Mouse (Mus musculus) 3T3-L1 (cell line): ENCODE measurements at regions not wholly inside any gene's neighbourhood (a gene's known extent, or its start where the extent isn't known, plus 50 kb on each side); places are given as distances from the start of the nearest gene placed in this dataset.

ENCODE experiments used
- DNase-seq: peaks from one replicate; pipeline ENCODE4 v3.0.0-alpha.2; 2015; ENCODE audit warnings: low read depth, low spot score

- DNase-seq = no peak
Measured at GRCm38 (mm10) chr14:114857689-114858088, 234.3 kb upstream of the Gpc5 start.

GRCm38 (mm10) chr14:114863585-114863984 is 228.4 kb upstream of the Gpc5 start:
- DNase-seq = no peak

- DNase-seq = no peak
Measured at GRCm38 (mm10) chr14:114864102-114864501, 227.9 kb upstream of the Gpc5 start.

- DNase-seq = no peak
Measured at GRCm38 (mm10) chr14:114869233-114869632, 222.8 kb upstream of the Gpc5 start.

- no peak for DNase-seq
Measured at GRCm38 (mm10) chr14:114875101-114875500, 216.9 kb upstream of the Gpc5 start.

GRCm38 (mm10) chr14:114876427-114876826 is 215.6 kb upstream of the Gpc5 start:
- no peak for DNase-seq

- no peak for DNase-seq
Measured at GRCm38 (mm10) chr14:114877477-114877876, 214.5 kb upstream of the Gpc5 start.

- no peak for DNase-seq
Measured at GRCm38 (mm10) chr14:114880291-114880690, 211.7 kb upstream of the Gpc5 start.

GRCm38 (mm10) chr14:114904109-114904508 is 187.9 kb upstream of the Gpc5 start:
- DNase-seq = no peak

- DNase-seq = peak; percentile 7
Measured at GRCm38 (mm10) chr14:114912271-114912670, 179.7 kb upstream of the Gpc5 start.

GRCm38 (mm10) chr14:114913238-114913637 is 178.8 kb upstream of the Gpc5 start:
- DNase-seq = peak; percentile 9

GRCm38 (mm10) chr14:114945744-114946143 is 146.3 kb upstream of the Gpc5 start:
- DNase-seq = no peak

GRCm38 (mm10) chr14:114946321-114946720 is 145.7 kb upstream of the Gpc5 start:
- no peak for DNase-seq

GRCm38 (mm10) chr14:114948341-114949155 is 143.5 kb upstream of the Gpc5 start:
- no peak for DNase-seq

- no peak for DNase-seq
Measured at GRCm38 (mm10) chr14:114949156-114949496, 142.9 kb upstream of the Gpc5 start.

- DNase-seq = no peak
Measured at GRCm38 (mm10) chr14:114952280-114952679, 139.7 kb upstream of the Gpc5 start.

GRCm38 (mm10) chr14:114953070-114953665 is 138.8 kb upstream of the Gpc5 start:
- no peak for DNase-seq

GRCm38 (mm10) chr14:114954287-114954686 is 137.7 kb upstream of the Gpc5 start:
- no peak for DNase-seq

- no peak for DNase-seq
Measured at GRCm38 (mm10) chr14:114955572-114955971, 136.4 kb upstream of the Gpc5 start.

- no peak for DNase-seq
Measured at GRCm38 (mm10) chr14:114960273-114960672, 131.7 kb upstream of the Gpc5 start.

GRCm38 (mm10) chr14:114965941-114966340 is 126.1 kb upstream of the Gpc5 start:
- DNase-seq = no peak

- no peak for DNase-seq
Measured at GRCm38 (mm10) chr14:114969020-114969419, 123.0 kb upstream of the Gpc5 start.

- no peak for DNase-seq
Measured at GRCm38 (mm10) chr14:114981120-114981519, 110.9 kb upstream of the Gpc5 start.
